In the genomic region with DNA sequence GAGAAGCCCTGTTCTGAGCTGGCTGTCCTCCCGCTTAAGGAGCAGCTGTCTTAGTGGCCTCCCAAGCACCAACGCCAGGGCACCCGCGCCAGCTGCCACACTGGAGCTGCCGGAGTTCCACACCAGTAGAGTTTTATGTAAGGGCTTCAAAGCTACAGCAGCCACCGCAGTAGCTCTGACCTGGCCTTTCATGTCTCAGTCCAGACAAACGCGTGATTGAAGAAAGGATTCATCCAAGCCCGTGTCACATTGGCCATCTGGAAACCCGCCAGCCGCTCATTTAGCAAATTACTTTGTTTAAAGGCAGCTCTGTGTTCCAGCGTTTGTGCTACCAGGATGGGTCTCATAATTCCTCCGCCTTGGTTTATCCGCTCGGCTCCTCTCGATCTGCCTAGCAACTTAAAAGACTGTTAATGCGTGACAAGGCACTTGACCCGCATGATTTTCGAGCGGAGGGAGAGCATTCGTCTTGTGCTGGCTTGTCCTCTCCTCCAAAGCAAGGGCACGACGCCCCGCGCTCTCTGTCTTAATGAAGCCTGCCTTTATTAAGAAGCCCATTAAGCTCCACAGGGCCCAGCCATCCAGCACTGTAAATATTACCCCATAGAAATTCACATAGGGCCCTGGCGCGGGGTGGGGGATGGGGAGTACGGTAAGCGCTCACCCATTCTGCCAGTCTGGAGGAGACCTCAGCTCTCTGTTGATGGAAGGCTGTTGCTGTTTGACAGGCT, we compare ENCODE assay signal across 9 mouse cellular contexts. TPM values are rescaled to one million over a fixed set of nuclear protein-coding genes. Genes with fewer than 3 reads are reported as not detected.
DNase-seq lines count a peak whose midpoint lies in the region; ATAC-seq lines count a peak whose summit lies in the region.
"Had no signal": no experiment of that assay in that cellular context is flagged by ENCODE, and none has a peak within 500 bp of the region (broad histone marks: within the 10 kb centered on the region; RNA-seq: fewer than 3 reads in every experiment).

A gene (plus strand): TSS at position 681 of the 731 bp plus-strand sequence.

- ATAC-seq in cerebellum, adult (ENCODE audit: insufficient number of reproducible peaks, low FRiP score, low TSS enrichment) = no peak

- peak; percentile 15 for DNase-seq in cerebellum, adult 11 months
- DNase-seq in cerebellum, postnatal 4 days (ENCODE audit: low spot score in 2 of 2) = peak; percentile 27 to 74
- DNase-seq in gastrocnemius, postnatal 10 days = peak; percentile 63
- DNase-seq in kidney, postnatal 25 days = peak; percentile 62 to 76
- DNase-seq in lung, postnatal 4 days = peak; percentile 25 to 40
- DNase-seq in skeletal muscle tissue, adult 2 months (ENCODE audit: low read depth, low spot score) = peak; percentile 47
- no peak for DNase-seq in thymus, postnatal 0 days (ENCODE audit: low spot score)

RNA-seq across cellular contexts. Expression of the gene that starts here (rescaled TPM):
- under 1 TPM in 1 of 2 experiments, not detected in 1; 0.14 TPM for total RNA-seq in gastrocnemius, postnatal 10 days (2021)
- polyA plus RNA-seq in thymus, postnatal 0 days (2015; fragmentation: Nextera tagmentation; extraction: Ambion mirVana) = 0.07 and 0.31 TPM in 2 replicates
- polyA plus RNA-seq: erythroblast, embryonic 14.5 days had no signal

Comparison
In these comparisons a context has a peak if more than half of its experiments do, and no peak if none do; other contexts are left out.
1. Peak in DNase-seq in gastrocnemius, postnatal 10 days; RNA of the gene not detected or under 1 TPM.